Mouse (Mus musculus): Measurements from ENCODE around the gene Matn4. TPM values are rescaled to one million over a fixed set of nuclear protein-coding genes. Genes with fewer than 3 reads are reported as not detected.
"Not testable (repeated sequence)": the region's sequence is repeated elsewhere in the genome, so short reads cannot be mapped to it uniquely, and the experiment has no call there.

Matn4 gene
- total RNA-seq, 4 experiments from 2014 or later = 0.27 to 0.99 (median 0.44) TPM

DNA sequence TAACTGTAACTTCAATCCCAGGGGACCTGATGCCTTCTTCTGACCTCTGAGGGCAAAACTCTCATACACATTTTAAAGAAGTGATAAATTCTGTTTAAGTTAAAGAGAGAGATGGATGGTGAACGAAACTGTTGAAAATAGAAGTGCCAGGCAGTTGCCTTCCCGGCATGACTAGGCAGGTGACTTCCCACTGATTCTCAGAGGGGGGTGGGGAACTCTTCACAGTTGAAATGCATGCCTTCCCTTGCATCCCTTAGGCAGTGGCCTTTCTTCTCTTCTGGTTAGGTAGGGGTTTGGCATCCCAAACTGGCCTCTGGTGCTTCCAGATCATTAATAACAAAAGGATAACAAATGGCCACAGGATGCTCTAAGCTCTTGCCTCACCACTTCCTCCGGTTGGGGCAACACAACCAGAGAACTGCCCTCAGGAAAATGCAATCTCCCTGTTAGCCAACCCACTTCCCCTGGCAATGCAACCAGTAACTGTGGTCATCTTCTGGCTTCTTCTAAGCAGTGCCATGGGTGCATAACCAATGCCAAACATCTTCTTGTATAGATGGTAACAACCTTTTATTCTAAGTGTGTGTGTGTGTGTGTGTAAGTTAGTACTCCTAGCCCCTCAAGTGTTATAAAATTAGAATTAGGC lies 32.4 kb downstream of the Matn4 start:
- no peak for DNase-seq (ENCODE audit: low spot score in 2 of 2)

GRCm38 (mm10) chr2:164371371-164371770 lies 33.6 kb downstream of the Matn4 start:
- DNase-seq (ENCODE audit: low spot score in 2 of 2) = no peak

- no peak for DNase-seq (ENCODE audit: low spot score in 2 of 2)
Observed at GRCm38 (mm10) chr2:164368620-164369105, 36.3 kb downstream of the Matn4 start.

- DNase-seq (ENCODE audit: low spot score in 2 of 2) = no peak
Observed at GRCm38 (mm10) chr2:164366947-164367346, 38.0 kb downstream of the Matn4 start.

- DNase-seq (ENCODE audit: low spot score in 2 of 2) = no peak
Observed at GRCm38 (mm10) chr2:164360974-164361657, 43.8 kb downstream of the Matn4 start.

GRCm38 (mm10) chr2:164359668-164360067 lies 45.3 kb downstream of the Matn4 start:
- DNase-seq (ENCODE audit: low spot score in 2 of 2) = no peak

DNA sequence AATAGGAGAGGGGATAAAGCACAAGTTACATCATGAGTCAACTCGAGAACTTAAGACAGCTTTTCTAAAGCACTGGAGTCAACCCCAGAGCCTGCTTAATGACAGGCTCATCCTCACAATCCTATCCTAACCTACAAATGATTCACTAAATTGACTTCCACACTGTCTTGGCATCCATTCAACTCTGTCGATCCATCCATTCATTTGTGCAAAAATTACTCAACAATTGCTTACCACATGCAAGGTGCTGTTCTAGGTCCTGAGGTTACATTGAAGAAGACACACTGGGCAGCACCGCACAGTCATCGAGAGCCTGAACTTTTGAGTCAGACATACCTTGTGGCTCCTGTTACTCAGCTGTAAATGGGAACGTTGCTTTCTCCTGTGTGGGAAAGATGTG lies 45.9 kb downstream of the Matn4 start:
- no peak for DNase-seq (ENCODE audit: low spot score in 2 of 2)

DNA sequence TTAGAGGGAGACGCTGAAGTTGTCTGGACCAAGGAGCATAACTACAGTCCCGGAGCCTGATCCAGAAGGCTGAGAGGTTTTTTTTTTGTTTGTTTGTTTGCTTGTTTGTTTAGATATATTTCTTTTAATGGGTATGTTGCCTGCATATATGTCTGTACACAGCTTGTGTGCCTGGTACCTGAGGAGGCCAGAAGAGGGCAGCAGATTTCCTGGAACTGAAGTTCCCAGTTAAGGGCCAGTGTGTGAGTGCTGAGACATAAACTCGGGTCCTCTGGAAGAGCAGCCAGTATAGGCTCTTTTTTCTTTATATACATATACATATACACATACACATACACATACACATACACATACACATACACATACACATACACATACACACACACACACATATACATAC lies 46.6 kb downstream of the Matn4 start:
- no peak for DNase-seq (ENCODE audit: low spot score in 2 of 2)

DNA sequence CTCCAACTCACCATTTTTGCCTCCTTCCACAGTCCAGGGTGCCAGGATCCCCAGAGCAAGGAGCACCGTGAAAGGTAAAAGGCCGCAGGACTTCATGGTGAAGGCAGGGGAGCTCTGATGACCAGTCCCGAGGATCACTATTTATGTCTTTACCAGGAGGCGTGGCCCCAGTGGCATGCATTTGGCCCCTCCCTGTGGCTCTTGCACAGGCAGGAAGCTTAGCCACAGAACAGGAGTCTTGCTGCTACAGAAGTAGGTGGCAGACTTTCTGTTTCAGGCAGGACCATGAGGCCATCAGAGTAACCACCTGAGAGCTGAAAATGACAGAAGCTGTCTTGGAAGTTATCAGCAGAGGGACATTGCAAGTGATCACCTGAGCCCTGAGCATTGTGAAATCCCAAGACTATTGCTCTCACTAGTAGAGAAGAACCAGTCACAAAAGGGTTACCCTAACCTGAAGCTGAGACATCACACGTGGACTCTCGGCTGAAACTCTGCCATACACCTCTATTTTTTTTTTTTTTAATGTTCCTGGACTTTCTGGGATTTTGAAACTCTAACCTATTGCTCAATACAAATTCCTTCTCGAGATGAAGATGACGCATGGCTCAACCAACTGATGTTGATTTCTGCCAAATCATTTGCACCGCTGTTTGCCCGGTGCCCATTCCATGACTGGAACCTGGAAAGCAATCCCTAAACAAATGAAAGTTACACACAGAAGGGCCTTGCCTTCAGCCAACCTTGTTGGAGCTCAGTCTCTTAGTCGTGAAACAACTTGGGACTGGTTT lies 48.6 kb downstream of the Matn4 start:
- DNase-seq (ENCODE audit: low spot score in 2 of 2) = no peak

DNA sequence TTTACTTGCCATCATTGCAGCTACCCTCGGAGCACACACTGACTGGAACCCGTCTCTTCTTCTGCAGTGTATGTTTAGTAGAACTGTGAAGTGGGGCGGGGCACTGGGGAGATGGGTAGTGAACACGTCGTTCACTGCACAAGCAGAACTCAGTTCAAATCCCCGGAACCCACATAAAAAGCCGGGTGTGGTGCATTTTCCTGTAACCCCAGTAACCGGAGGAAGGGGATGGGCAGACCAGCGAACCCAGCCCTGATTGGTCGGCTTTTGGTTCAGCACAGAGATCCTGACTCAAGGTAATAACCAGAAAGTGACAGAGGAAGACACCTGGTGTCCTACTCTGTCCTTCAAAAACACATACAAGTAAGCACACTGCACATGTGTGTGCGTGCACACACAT lies 51.6 kb downstream of the Matn4 start:
- DNase-seq (ENCODE audit: low spot score in 2 of 2) = no peak

DNA sequence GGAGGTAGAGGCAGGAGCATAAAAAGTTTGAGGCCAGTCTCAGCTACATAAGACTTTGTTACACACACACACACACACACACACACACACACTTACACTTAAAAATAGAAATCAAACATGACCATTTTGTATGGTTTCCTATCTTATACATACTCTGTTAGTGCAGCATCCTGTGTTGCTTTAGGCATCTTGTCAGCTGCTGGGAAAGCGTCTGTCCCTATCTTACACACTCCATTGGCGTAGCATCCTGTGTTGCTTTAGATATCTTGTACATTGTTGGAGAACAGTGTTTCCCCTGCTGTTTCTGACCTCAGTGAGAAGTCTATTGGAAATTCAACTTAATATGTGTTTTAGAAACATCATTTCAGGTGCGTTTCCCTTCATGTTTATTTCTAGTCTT lies 52.3 kb downstream of the Matn4 start:
- DNase-seq (ENCODE audit: low spot score in 2 of 2) = no peak

- DNase-seq (ENCODE audit: low spot score in 2 of 2) = no peak
Observed at GRCm38 (mm10) chr2:164348980-164349379, 56.0 kb downstream of the Matn4 start.

DNA sequence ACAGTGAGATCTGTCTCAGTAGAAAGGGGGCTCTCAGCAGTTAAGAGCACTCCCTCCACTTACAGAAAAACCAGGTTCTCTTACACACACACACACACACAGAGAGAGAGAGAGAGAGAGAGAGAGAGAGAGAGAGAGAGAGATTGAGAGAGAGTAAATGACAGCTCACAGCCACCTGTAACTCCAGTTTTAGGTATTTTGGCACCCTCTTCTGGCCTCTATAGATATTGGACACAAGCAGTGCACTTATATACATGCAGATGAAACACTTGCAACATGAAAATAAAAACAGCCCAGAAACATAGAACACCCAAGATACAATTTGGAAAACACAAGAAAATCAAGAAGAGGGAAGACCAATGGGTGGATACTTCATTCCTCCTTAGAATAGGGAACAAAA lies 57.3 kb downstream of the Matn4 start:
- not testable (repeated sequence) for DNase-seq (ENCODE audit: low spot score in 2 of 2)

DNA sequence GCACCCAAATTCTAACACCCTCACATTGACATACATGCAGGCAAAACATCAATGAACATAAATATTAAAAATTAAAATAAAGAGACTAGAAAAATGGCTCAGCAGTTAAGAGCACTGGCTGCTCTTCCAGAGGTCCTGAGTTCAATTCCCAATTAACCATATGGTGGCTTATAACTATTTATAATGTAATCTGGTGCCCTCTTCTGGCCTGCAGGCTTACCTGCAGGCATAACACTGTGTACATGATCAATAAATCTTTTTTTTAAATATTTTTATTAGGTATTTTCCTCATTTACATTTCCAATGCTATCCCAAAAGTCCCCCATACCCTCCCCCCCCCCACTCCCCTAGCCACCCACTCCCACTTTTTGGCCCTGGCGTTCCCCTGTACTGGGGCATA lies 61.2 kb downstream of the Matn4 start:
- not testable (repeated sequence) for DNase-seq (ENCODE audit: low spot score in 2 of 2)

Small RNAs within 50 kb of the gene (microRNA-seq; reads per million reads assigned to microRNA genes)
- not detected for gene Mir7678

Other genes with a start within 250 kb of the Matn4 start
- 1 to 10 TPM in 3 of 4 experiments, under 1 TPM in 1; 0.54 to 1.8 (median 1.4) TPM for gene Kcns1, start 234.0 kb downstream of the Matn4 start, total RNA-seq (2022)
- gene Wfdc5, start 222.4 kb downstream of the Matn4 start, total RNA-seq (2022) = under 1 TPM in 1 of 4 experiments, not detected in 3; 0.19 TPM
- gene Wfdc12, start 214.6 kb downstream of the Matn4 start, total RNA-seq (2022) = not detected
- not detected for gene Wfdc15a, start 205.0 kb downstream of the Matn4 start, total RNA-seq (2022)
- gene Wfdc15b, start 183.5 kb downstream of the Matn4 start, total RNA-seq (2022) = not detected
- gene Svs2, start 166.7 kb downstream of the Matn4 start, total RNA-seq (2022) = not detected
- not detected for gene Svs3b, start 148.5 kb downstream of the Matn4 start, total RNA-seq (2022)
- gene Svs4, start 126.7 kb downstream of the Matn4 start, total RNA-seq (2022) = not detected
- not detected for gene Svs3a, start 115.9 kb downstream of the Matn4 start, total RNA-seq (2022)
- not detected for gene Svs6, start 88.4 kb downstream of the Matn4 start, total RNA-seq (2022)
- not detected for gene Svs5, start 72.4 kb downstream of the Matn4 start, total RNA-seq (2022)
- gene Slpi, start 16.1 kb downstream of the Matn4 start, total RNA-seq (2022) = under 1 TPM in 1 of 4 experiments, not detected in 3; 0.67 TPM
- not detected for gene Rbpjl, start 2.0 kb downstream of the Matn4 start, total RNA-seq (2022)
- 10 to 100 TPM; 23.9 to 58.8 (median 34.1) TPM for gene Sdc4, start 38.7 kb upstream of the Matn4 start, total RNA-seq (2022)
- 10 to 100 TPM; 25.3 to 27.8 (median 26.6) TPM for gene Sys1, start 51.8 kb upstream of the Matn4 start, total RNA-seq (2022)
- 10 to 100 TPM in 2 of 4 experiments, 1 to 10 TPM in 1, not detected in 1; 3.8 to 12.1 (median 11.8) TPM for gene Gm20458, start 55.8 kb upstream of the Matn4 start, total RNA-seq (2022)
- gene Trp53tg5, start 68.6 kb upstream of the Matn4 start, total RNA-seq (2022) = not detected
- 10 to 100 TPM; 14.8 to 32.8 (median 22.6) TPM for gene Dbndd2, start 80.9 kb upstream of the Matn4 start, total RNA-seq (2022)
- gene Pigt, start 92.4 kb upstream of the Matn4 start, total RNA-seq (2022) = 10 to 100 TPM; 27.2 to 33.2 (median 30.0) TPM
- gene Wfdc2, start 157.3 kb upstream of the Matn4 start, total RNA-seq (2022) = not detected
- gene Spint3, start 168.3 kb upstream of the Matn4 start, total RNA-seq (2022) = not detected
- not detected for gene Wfdc6a, start 180.3 kb upstream of the Matn4 start, total RNA-seq (2022)
- not detected for gene Eppin, start 188.4 kb upstream of the Matn4 start, total RNA-seq (2022)
- gene Wfdc6b, start 208.4 kb upstream of the Matn4 start, total RNA-seq (2022) = not detected
- not detected for gene Wfdc8, start 208.5 kb upstream of the Matn4 start, total RNA-seq (2022)
- not detected for gene Wfdc16, start 233.6 kb upstream of the Matn4 start, total RNA-seq (2022)